29 mouse cellular contexts compared by ENCODE assay signal in the genomic region with DNA sequence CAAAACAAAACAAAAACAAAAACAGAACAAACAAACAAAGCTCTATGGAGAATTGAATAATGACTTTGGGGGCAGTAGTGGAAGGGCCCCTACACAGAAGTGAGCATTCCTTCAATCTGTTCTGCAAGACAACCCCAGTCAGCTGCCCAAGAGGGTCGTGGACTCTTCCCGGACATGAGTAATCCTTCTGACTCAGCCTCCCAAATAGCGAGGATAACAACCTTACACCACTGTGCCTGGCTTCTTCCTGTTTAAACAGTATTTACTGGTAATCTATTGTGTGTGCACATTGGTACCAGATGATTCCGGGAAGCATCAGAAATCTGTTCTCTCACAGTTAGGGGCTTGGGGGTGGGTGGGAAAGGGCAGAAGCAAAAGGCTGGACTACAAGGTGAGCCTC. TPM values are rescaled to one million over a fixed set of nuclear protein-coding genes. Genes with fewer than 3 reads are reported as not detected.
DNase-seq lines count a peak whose midpoint lies in the region; ATAC-seq and TF ChIP-seq lines count a peak whose summit lies in the region.
"Had no signal": no experiment of that assay in that cellular context is flagged by ENCODE, and none has a peak within 500 bp of the region (broad histone marks: within the 10 kb centered on the region; RNA-seq: fewer than 3 reads in every experiment).

No protein-coding gene starts in this region.

- 0 out of 2 replicates have a peak, but pooled peaks have one; percentile 11 for TF ChIP-seq EP300 in liver, postnatal 0 days (IDR thresholded peaks at IDR 0.05; ENCODE audit: low read depth)

- 52% methylated on average over 4 of the region's 4 CpGs for WGBS in liver, postnatal 0 days (ENCODE audit: insufficient replicate concordance)
- 79% methylated on average over 4 of the region's 4 CpGs for WGBS in hindbrain, embryonic 12.5 days
- WGBS in kidney, embryonic 15.5 days = 61% methylated on average over 4 of the region's 4 CpGs

- no peaks in the 10 kb centered on the region for H3K9me3 ChIP-seq in liver, postnatal 0 days (ENCODE audit: low read length)
- H3K9me3 ChIP-seq in hindbrain, embryonic 12.5 days (replicated peaks) = 0 out of 2 replicates have a peak, but pooled peaks cover 7% of the 10 kb centered on the region
- H3K9me3 ChIP-seq in kidney, embryonic 15.5 days (replicated peaks) = no peaks in the 10 kb centered on the region
- H3K9me3 ChIP-seq: embryonic facial prominence, embryonic 13.5 days; embryonic facial prominence, embryonic 15.5 days; forebrain, embryonic 10.5 days; forebrain, embryonic 12.5 days; G1E had no signal

- no peaks in the 10 kb centered on the region for H3K4me1 ChIP-seq in liver, postnatal 0 days (ENCODE audit: insufficient read depth)
- no peaks in the 10 kb centered on the region for H3K4me1 ChIP-seq in hindbrain, embryonic 12.5 days
- H3K4me1 ChIP-seq in kidney, embryonic 15.5 days = no peaks in the 10 kb centered on the region
- H3K4me1 ChIP-seq: embryonic facial prominence, embryonic 13.5 days; embryonic facial prominence, embryonic 15.5 days; forebrain, embryonic 10.5 days; forebrain, embryonic 12.5 days had no signal

- H3K4me3 ChIP-seq in liver, postnatal 0 days (ENCODE audit: low read depth, low read length) = no peak overlapping the region
- no peak overlapping the region for H3K4me3 ChIP-seq in hindbrain, embryonic 12.5 days
- H3K4me3 ChIP-seq in kidney, embryonic 15.5 days (replicated peaks) = no peak overlapping the region
- H3K4me3 ChIP-seq: embryonic facial prominence, embryonic 13.5 days; embryonic facial prominence, embryonic 15.5 days; erythroblast, embryonic 14.5 days; forebrain, embryonic 10.5 days; forebrain, embryonic 12.5 days had no signal

- no peak for DNase-seq in liver, postnatal 0 days
- DNase-seq in liver (no peak), 416B (ENCODE audit: low read depth) (peak; percentile 52), NIH3T3 (ENCODE audit: low read depth) (peak; percentile 50)
- DNase-seq in yolk sac, embryonic 10.5 days (ENCODE audit: low spot score) = peak; percentile 11
- no peak for DNase-seq in urinary bladder, postnatal 36 days (ENCODE audit: low spot score in 2 of 2)
- DNase-seq: adrenal gland, adult 2 months; adrenal gland, postnatal 10 days; adrenal gland, postnatal 25 days; cerebellum, adult 11 months; cerebellum, adult 18-20 months; cerebellum, adult 8-10 months; cerebellum, adult 9-11 months; cerebellum, postnatal 14 days; cerebellum, postnatal 36 days; embryo, embryonic 11 days had no signal

- no peaks in the 10 kb centered on the region for H3K36me3 ChIP-seq in liver, postnatal 0 days (replicated peaks; ENCODE audit: insufficient read depth, low read length)
- no peaks in the 10 kb centered on the region for H3K36me3 ChIP-seq in hindbrain, embryonic 12.5 days
- no peaks in the 10 kb centered on the region for H3K36me3 ChIP-seq in kidney, embryonic 15.5 days
- H3K36me3 ChIP-seq: embryonic facial prominence, embryonic 13.5 days; embryonic facial prominence, embryonic 15.5 days; forebrain, embryonic 10.5 days; forebrain, embryonic 12.5 days; G1E had no signal

- no peak for TF ChIP-seq CTCF in liver, postnatal 0 days (IDR thresholded peaks at IDR 0.05; ENCODE audit: low read depth)

- H3K27ac ChIP-seq in liver, postnatal 0 days (ENCODE audit: low read depth) = no peak overlapping the region
- no peak overlapping the region for H3K27ac ChIP-seq in hindbrain, embryonic 12.5 days
- H3K27ac ChIP-seq in kidney, embryonic 15.5 days = no peak overlapping the region
- H3K27ac ChIP-seq: embryonic facial prominence, embryonic 13.5 days; embryonic facial prominence, embryonic 15.5 days; forebrain, embryonic 10.5 days; forebrain, embryonic 12.5 days had no signal

- peak; percentile 15; the same call in 1 of the 2 replicates for ATAC-seq in liver, postnatal 0 days
- no peak for ATAC-seq in hindbrain, embryonic 12.5 days (ENCODE audit: low FRiP score)
- ATAC-seq in kidney, embryonic 15.5 days (replicated peaks; ENCODE audit: low FRiP score) = no peak
- ATAC-seq: CD4-positive, CD25-positive, alpha-beta regulatory T cell, adult 4 months; forebrain, embryonic 14.5 days; forebrain, embryonic 16.5 days had no signal

- no peak overlapping the region for H3K9ac ChIP-seq in liver, postnatal 0 days (replicated peaks)
- no peak overlapping the region for H3K9ac ChIP-seq in hindbrain, embryonic 12.5 days
- H3K9ac ChIP-seq in kidney, embryonic 15.5 days = no peak overlapping the region
- H3K9ac ChIP-seq: embryonic facial prominence, embryonic 13.5 days; embryonic facial prominence, embryonic 15.5 days; forebrain, embryonic 12.5 days had no signal

- H3K27me3 ChIP-seq in liver, postnatal 0 days (ENCODE audit: insufficient read depth, low read length) = no peaks in the 10 kb centered on the region
- H3K27me3 ChIP-seq in hindbrain, embryonic 12.5 days = no peaks in the 10 kb centered on the region
- H3K27me3 ChIP-seq in kidney, embryonic 15.5 days = no peaks in the 10 kb centered on the region
- H3K27me3 ChIP-seq: CH12.LX; embryonic facial prominence, embryonic 13.5 days; embryonic facial prominence, embryonic 15.5 days; forebrain, embryonic 12.5 days had no signal

- no peak overlapping the region for H3K4me2 ChIP-seq in liver, postnatal 0 days (ENCODE audit: low read depth, low read length)
- no peak overlapping the region for H3K4me2 ChIP-seq in hindbrain, embryonic 12.5 days (replicated peaks)
- H3K4me2 ChIP-seq in kidney, embryonic 15.5 days = no peak overlapping the region
- H3K4me2 ChIP-seq: embryonic facial prominence, embryonic 13.5 days; embryonic facial prominence, embryonic 15.5 days; forebrain, embryonic 12.5 days had no signal

RNA-seq across cellular contexts. Expression of a gene that starts 8.5 kb away (rescaled TPM):
- 2.6 and 4.3 TPM in 2 replicates for polyA plus RNA-seq in liver, postnatal 0 days (2015; fragmentation: Nextera tagmentation; extraction: Ambion mirVana)
- polyA plus RNA-seq in hindbrain, embryonic 12.5 days (2016; fragmentation: Nextera tagmentation; extraction: Ambion mirVana) = not detected in 2 replicates
- 0.35 TPM in 1 of 2 replicates, not detected in the other for polyA plus RNA-seq in kidney, embryonic 15.5 days (2015; fragmentation: Nextera tagmentation; extraction: Ambion mirVana)
- polyA plus RNA-seq: adrenal gland, adult 2 months; CD4-positive, CD25-positive, alpha-beta regulatory T cell, adult 4 months; embryonic facial prominence, embryonic 11.5 days; embryonic facial prominence, embryonic 13.5 days; embryonic facial prominence, embryonic 15.5 days; erythroblast, embryonic 14.5 days; forebrain, embryonic 10.5 days; G1E had no signal

RNA-seq across cellular contexts. Expression of a gene that starts 47.7 kb away (rescaled TPM):
- 13.9 and 15.8 TPM in 2 replicates for polyA plus RNA-seq in liver, postnatal 0 days (2015; fragmentation: Nextera tagmentation; extraction: Ambion mirVana)
- 58.6 and 60.2 TPM in 2 replicates for polyA plus RNA-seq in hindbrain, embryonic 12.5 days (2016; fragmentation: Nextera tagmentation; extraction: Ambion mirVana)
- 69.0 and 69.5 TPM in 2 replicates for polyA plus RNA-seq in kidney, embryonic 15.5 days (2015; fragmentation: Nextera tagmentation; extraction: Ambion mirVana)

RNA-seq across cellular contexts. Expression of a gene that starts 48.9 kb away (rescaled TPM):
- polyA plus RNA-seq in liver, postnatal 0 days (2015; fragmentation: Nextera tagmentation; extraction: Ambion mirVana) = 39.8 and 43.2 TPM in 2 replicates
- polyA plus RNA-seq in hindbrain, embryonic 12.5 days (2016; fragmentation: Nextera tagmentation; extraction: Ambion mirVana) = 0.98 and 1.5 TPM in 2 replicates
- polyA plus RNA-seq in kidney, embryonic 15.5 days (2015; fragmentation: Nextera tagmentation; extraction: Ambion mirVana) = 1.2 and 2.3 TPM in 2 replicates
- polyA plus RNA-seq: forebrain, embryonic 16.5 days had no signal

Comparison
In these comparisons a context has a peak if more than half of its experiments do, and no peak if none do; other contexts are left out.
1. DNase-seq: peak in 416B (single experiment), NIH3T3 (single experiment) and yolk sac, embryonic 10.5 days (single experiment); none in liver, postnatal 0 days (single experiment), liver (single experiment) and urinary bladder, postnatal 36 days (0 of 2).
2. RNA of a gene that starts 48.9 kb away (polyA plus RNA-seq): 39.8 to 43.2 TPM in liver, postnatal 0 days; 1.2 to 2.3 TPM in kidney, embryonic 15.5 days and 0.98 to 1.5 TPM in hindbrain, embryonic 12.5 days; every median in the first group is over 10 times any median in the second.